Mouse (Mus musculus) lung, postnatal 14 days (tissue): ENCODE measurements around the gene Ccdc105.

ENCODE experiments used
- DNase-seq: peaks from one replicate; pipeline ENCODE4 v3.0.0; 2021

Ccdc105 gene

DNA sequence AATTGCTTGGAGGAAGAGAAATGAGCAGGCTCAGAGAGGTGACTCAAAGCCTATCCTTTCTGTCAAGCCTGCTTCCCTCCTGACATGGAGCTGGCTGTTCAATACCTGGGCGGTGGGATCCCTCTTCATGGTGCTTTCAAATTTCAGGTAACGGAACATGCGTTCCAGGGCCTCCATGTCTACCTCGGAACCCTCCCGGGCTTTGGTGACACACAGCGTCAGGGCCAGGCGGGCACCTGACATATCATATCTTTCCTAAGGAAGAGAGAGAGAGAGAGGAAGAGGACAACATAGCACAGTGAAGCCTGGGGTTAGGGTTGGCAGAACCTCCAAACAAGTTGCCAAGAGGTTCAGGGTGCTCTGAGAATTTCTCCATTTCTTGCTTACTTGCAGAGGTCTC, 37.7 kb downstream of the Ccdc105 start:
- no peak for DNase-seq

DNA sequence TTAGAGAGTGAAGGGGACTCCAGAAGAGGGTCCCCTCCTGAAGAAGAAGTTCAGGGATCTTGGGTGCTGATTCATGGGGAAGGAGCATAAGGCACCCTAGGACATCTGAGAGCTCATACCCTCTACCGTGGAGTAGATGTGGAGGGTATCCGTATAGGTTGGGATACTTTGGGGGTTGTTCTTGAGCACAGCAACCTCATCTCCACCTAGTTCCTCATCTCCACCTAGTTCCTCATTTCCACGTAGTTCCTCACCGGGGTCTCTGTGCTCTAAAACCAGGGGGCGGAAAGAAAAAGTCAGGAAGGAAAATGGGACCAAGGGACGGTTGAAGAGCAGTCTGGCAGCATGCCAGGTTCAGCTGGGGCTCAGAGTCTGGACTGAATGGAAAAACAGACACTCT, 38.7 kb downstream of the Ccdc105 start:
- no peak for DNase-seq

DNA sequence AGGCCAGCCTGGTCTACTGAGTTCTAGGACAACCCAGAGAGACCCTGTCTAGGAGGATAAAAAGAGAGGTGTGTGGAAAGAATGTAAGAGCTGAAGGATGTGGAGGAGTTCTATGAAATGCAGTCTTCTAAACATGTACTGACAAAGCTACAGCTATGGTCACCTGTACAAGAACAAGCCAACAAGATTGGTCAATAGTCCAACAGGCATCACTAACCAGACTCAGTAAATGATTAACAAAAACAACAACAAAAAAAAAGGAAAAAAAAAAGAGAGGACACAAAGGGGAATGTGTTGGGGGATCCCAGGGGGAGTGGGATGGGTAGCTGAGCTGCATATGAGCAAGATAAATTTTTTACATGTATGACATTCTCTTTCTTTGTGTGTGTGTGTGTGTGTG, 42.2 kb downstream of the Ccdc105 start:
- DNase-seq, result no peak

DNA sequence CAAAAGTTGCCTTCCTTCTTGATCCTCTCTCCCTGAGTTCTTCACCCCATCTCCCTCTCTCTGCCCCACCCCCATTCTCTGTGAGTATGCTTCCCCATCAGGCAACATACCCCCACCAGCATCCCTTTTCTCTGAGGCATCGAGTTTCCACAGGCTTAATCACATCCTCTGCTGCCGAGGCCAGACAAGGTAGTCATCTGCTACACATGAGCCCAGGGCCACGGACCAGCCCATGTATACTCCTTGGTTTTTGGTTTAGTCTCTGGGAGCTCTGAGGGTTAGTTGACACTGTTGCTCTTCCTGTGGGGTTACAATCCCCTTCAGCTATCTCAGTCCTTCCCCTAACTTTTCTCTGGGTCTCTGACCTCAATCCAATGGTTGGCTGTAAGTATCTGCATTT, 52.0 kb downstream of the Ccdc105 start:
- DNase-seq, result no peak
